Mouse (Mus musculus) kidney, adult 2 months (tissue): ENCODE data around the gene Efcab8.

Experiments used
- CTCF ChIP-seq: fragments of 200-500 bp; conservative IDR thresholded peaks from 2 replicates; pipeline ENCODE4 v1.5.1; 2011; ENCODE audit warnings: low read depth, mild to moderate bottlenecking, control low read depth, low read length, moderate library complexity, mixed read lengths; ENCODE audit not compliant: insufficient read depth, insufficient read length
- POLR2A ChIP-seq: fragments of 200-500 bp; IDR thresholded peaks from one replicate; pipeline ENCODE4 v1.6.1; 2011; ENCODE audit warnings: low read depth, low read length, control low read depth

GRCm38 (mm10) chr2:153740500-153741436 lies 39.0 kb upstream of the Efcab8 start, which contains the start of gene Mapre1:
- no peak for TF ChIP-seq POLR2A
- no peak for TF ChIP-seq CTCF
